Mouse (Mus musculus) midbrain, embryonic 13.5 days (tissue): ENCODE data around the gene Ucp2. TPM values are rescaled to one million over a fixed set of nuclear protein-coding genes. Genes with fewer than 3 reads are reported as not detected.

ENCODE experiments used
- ATAC-seq: fragments of 200-750 bp; cut with Nextera tagmentation; 2 replicates; pipeline ENCODE4 v1.8.0; 2017; ENCODE audit warnings: mild to moderate bottlenecking, moderate TSS enrichment, moderate library complexity
- H3K27ac ChIP-seq: fragments of 300-500 bp; sonication (generic); 2 replicates; pipeline ENCODE4 v1.5.1; 2015; ENCODE audit warnings: inconsistent platforms, mild to moderate bottlenecking, moderate library complexity
- H3K27me3 ChIP-seq: fragments of 300-500 bp; sonication (generic); 2 replicates; pipeline ENCODE4 v1.6.1; 2015; ENCODE audit warnings: mild to moderate bottlenecking, inconsistent platforms
- H3K36me3 ChIP-seq: fragments of 300-500 bp; sonication (generic); 2 replicates; pipeline ENCODE4 v1.6.1; 2015; ENCODE audit warnings: mild to moderate bottlenecking, inconsistent platforms
- H3K4me1 ChIP-seq: fragments of 300-500 bp; sonication (generic); replicated peaks from 2 replicates; pipeline ENCODE4 v1.6.1; 2015; ENCODE audit warnings: inconsistent platforms
- H3K4me2 ChIP-seq: fragments of 300-500 bp; sonication (generic); replicated peaks from 2 replicates; pipeline ENCODE4 v1.6.1; 2015; ENCODE audit warnings: moderate library complexity, mild to moderate bottlenecking, inconsistent platforms
- H3K4me3 ChIP-seq: fragments of 300-500 bp; sonication (generic); replicated peaks from 2 replicates; pipeline ENCODE4 v1.5.1; 2015; ENCODE audit warnings: mild to moderate bottlenecking, inconsistent platforms
- H3K9ac ChIP-seq: fragments of 300-500 bp; sonication (generic); replicated peaks from 2 replicates; pipeline ENCODE4 v1.6.1; 2015; ENCODE audit warnings: mild to moderate bottlenecking, inconsistent platforms
- H3K9me3 ChIP-seq: fragments of 300-500 bp; sonication (generic); 2 replicates; pipeline ENCODE4 v1.6.1; 2016; ENCODE audit warnings: mild to moderate bottlenecking, inconsistent platforms
- WGBS: fragments of 180-500 bp; shearing (Covaris S2); methylation state at CpG from one replicate; pipeline ENCODE4 v1.1.7; 2015; 5-methylcytosine and 5-hydroxymethylcytosine counted together
- polyA plus RNA-seq: library from polyadenylated mRNA; unstranded; fragments of >200 nt; fragmentation: Nextera tagmentation; extraction: Ambion mirVana; gene quantifications from 2 replicates; pipeline ENCODE4 v1.2.1, GENCODE M21; 2015

Gene Ucp2
- polyA plus RNA-seq, 1 experiment from 2014 or later: 52.5 TPM

GRCm38 (mm10) chr7:100497982-100498381, 4.8 kb downstream of the Ucp2 start:
- peaks cover 7% of the 10 kb centered on the region; the same call in 1 of the 2 replicates for H3K36me3 ChIP-seq
- 0 out of 2 replicates have a peak, but pooled peaks cover 1% of the 10 kb centered on the region for H3K27me3 ChIP-seq
- 89% methylated on average over 11 of the region's 13 CpGs for WGBS
- no peak overlapping the region for H3K4me2 ChIP-seq
- H3K27ac ChIP-seq: no peak overlapping the region
- H3K4me1 ChIP-seq: peaks cover 40% of the 10 kb centered on the region
- ATAC-seq: no peak
- H3K9ac ChIP-seq: no peak overlapping the region
- H3K4me3 ChIP-seq: no peak overlapping the region
- no peaks in the 10 kb centered on the region for H3K9me3 ChIP-seq

- Histone ChIP-seq H3K36me3 (peaks cover 7% of the 10 kb centered on the region; the same call in 1 of the 2 replicates), H3K4me2 (no peak overlapping the region), H3K4me1 (peaks cover 25% of the 10 kb centered on the region), H3K27ac (no peak overlapping the region), H3K27me3 (no peaks in the 10 kb centered on the region), H3K9me3 (no peaks in the 10 kb centered on the region), H3K4me3 (no peak overlapping the region), H3K9ac (no peak overlapping the region)
- ATAC-seq: no peak
Measured at GRCm38 (mm10) chr7:100499465-100499864, 6.3 kb downstream of the Ucp2 start.

DNA sequence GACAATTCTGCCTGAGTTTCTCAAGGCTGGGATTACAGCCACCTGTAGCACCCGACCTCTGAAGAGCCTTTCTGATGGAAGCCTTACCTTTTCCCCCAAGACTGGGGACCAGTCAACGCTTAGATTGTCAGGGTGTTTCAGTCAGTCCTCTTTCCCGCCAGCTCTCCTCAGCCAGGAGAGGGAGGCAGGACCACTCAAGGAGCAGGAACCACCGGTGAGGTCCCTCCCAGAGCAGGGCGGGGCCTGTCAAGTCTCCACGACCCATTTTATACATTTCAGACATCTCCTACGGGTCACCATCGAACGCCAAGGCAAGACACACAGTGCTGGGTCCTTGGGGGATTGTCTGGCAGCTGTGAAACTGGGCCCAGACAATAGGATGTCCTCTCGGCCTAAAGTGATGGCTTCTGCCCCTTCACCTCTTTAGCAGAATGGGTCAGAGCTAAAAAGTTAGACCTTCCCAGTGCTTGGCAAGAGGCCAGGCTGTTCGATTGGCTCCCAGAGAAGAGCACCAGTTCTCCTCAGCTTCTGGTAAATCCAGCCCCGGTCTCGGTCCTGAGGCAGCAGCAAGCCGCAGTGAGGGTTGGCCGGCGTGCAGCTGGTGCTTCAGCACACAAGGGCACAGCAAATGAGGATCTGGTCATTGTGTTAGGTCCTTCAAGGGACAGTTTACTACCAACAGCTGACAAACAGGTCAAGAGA, 7.3 kb downstream of the Ucp2 start:
- no peak for ATAC-seq
- Histone ChIP-seq H3K4me1 (peaks cover 17% of the 10 kb centered on the region), H3K4me3 (no peak overlapping the region), H3K9ac (no peak overlapping the region), H3K4me2 (no peak overlapping the region), H3K27me3 (no peaks in the 10 kb centered on the region), H3K27ac (no peak overlapping the region), H3K9me3 (no peaks in the 10 kb centered on the region), H3K36me3 (peaks cover 7% of the 10 kb centered on the region; the same call in 1 of the 2 replicates)
- WGBS: 71% methylated on average over 16 of the region's 16 CpGs

- WGBS: 73% methylated on average over 6 of the region's 6 CpGs
- Histone ChIP-seq H3K9me3 (no peaks in the 10 kb centered on the region), H3K27me3 (no peaks in the 10 kb centered on the region), H3K36me3 (peaks cover 7% of the 10 kb centered on the region; the same call in 1 of the 2 replicates), H3K4me3 (no peak overlapping the region), H3K9ac (no peak overlapping the region), H3K4me2 (no peak overlapping the region), H3K4me1 (peaks cover 9% of the 10 kb centered on the region), H3K27ac (no peak overlapping the region)
- no peak for ATAC-seq
Measured at GRCm38 (mm10) chr7:100501027-100501843, 8.1 kb downstream of the Ucp2 start.

DNA sequence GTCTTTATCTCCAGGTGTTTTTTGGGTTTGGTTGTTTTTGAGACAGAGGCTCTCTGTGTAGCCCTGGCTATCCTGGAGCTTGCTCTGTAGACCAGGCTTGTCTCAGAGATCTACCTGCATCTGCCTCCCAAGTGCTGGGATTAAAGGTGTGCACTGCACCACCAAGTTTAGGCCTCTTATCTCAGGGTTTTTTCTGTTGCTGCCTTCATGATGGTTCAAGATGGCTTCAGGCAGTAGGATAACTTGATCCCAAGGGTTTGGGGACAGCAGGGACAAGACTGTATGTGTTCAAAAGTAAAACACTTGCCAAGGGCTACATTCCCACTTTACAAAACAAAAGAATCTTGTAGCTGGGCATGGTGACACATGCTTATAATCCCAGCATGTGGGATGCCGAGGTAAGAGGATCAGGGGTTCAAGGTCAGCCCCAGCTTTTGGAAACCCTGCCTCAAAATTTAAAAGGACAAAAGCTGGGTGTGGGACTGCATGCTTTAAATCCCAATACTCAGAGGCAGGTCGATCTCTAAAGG, 8.8 kb downstream of the Ucp2 start:
- Histone ChIP-seq H3K4me2 (no peak overlapping the region), H3K27me3 (no peaks in the 10 kb centered on the region), H3K9me3 (no peaks in the 10 kb centered on the region), H3K27ac (no peak overlapping the region), H3K4me3 (no peak overlapping the region), H3K9ac (no peak overlapping the region), H3K36me3 (peaks cover 7% of the 10 kb centered on the region; the same call in 1 of the 2 replicates), H3K4me1 (peaks cover 4% of the 10 kb centered on the region; the same call in 1 of the 2 replicates)
- ATAC-seq: no peak
- WGBS: 78% methylated on average over 2 of the region's 2 CpGs

GRCm38 (mm10) chr7:100502374-100502922, 9.3 kb downstream of the Ucp2 start:
- no peaks in the 10 kb centered on the region for H3K27me3 ChIP-seq
- no peak overlapping the region for H3K9ac ChIP-seq
- WGBS: 83% methylated on average over 7 of the region's 7 CpGs
- H3K9me3 ChIP-seq: no peaks in the 10 kb centered on the region
- peaks cover 7% of the 10 kb centered on the region; the same call in 1 of the 2 replicates for H3K36me3 ChIP-seq
- H3K4me2 ChIP-seq: no peak overlapping the region
- 0 out of 2 replicates have a peak, but pooled peaks cover 4% of the 10 kb centered on the region for H3K4me1 ChIP-seq
- ATAC-seq: no peak
- H3K27ac ChIP-seq: no peak overlapping the region
- H3K4me3 ChIP-seq: no peak overlapping the region

DNA sequence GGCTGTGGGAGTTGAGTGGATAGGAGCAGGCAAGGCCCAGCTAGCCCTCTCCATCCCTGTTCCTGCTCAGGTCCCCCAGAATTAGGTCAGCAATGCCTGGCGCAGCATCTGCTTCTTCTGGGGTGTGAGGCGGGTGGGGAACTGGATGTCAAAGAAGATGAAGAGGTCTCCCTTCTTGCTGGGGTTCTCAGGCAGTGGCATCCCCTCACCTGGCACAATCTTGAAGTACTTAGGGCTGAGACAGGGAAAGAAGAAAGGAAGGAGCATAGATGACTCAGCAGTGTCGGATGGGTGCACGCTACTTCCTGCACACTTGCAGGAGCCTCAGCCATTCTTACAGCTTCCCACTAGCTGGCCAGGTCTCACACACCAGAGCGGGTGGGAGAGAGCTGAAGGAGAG, 9.9 kb downstream of the Ucp2 start:
- H3K9me3 ChIP-seq: no peaks in the 10 kb centered on the region
- H3K9ac ChIP-seq: no peak overlapping the region
- no peak overlapping the region for H3K27ac ChIP-seq
- 88% methylated on average over 5 of the region's 5 CpGs for WGBS
- H3K4me2 ChIP-seq: no peak overlapping the region
- no peak for ATAC-seq
- no peak overlapping the region for H3K4me3 ChIP-seq
- no peaks in the 10 kb centered on the region for H3K27me3 ChIP-seq
- H3K4me1 ChIP-seq: 0 out of 2 replicates have a peak, but pooled peaks cover 4% of the 10 kb centered on the region
- peaks cover 7% of the 10 kb centered on the region; the same call in 1 of the 2 replicates for H3K36me3 ChIP-seq

DNA sequence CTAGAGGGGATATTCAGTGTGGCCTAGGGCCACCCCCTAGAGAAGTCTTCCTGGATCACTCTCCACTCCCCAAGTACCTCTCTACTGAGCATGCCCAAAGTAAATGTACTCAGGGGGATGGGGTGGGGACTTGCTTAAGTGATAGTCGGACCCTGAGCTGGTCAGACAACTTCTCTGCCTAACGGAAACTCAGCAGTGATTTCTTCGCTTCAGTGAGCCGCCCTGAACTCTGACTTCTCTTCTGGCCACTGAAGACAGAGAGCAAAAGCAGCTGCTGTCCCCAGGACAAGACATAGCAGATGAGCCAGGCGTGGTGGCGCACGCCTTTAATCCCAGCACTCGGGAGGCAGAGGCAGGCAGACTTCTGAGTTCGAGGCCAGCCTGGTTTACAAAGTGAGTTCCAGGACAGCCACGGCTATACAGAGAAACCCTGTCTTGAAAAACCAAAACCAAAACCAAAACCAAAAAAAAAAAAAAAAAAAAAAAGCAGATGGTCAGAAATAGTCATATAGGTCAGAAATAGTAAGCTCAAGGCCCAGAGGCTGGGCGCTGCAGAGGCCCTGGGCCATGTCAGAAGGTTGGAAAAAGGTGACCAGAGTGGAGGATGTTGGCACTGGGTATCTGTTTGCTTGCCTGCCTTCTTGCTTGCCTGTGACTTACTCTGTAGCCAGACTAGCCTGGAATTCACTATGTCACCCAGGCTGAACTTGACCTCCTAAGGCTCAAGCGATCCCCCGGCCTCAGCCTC, 11.8 kb downstream of the Ucp2 start:
- no peak overlapping the region for H3K27ac ChIP-seq
- no peak for ATAC-seq
- 0 out of 2 replicates have a peak, but pooled peaks cover 4% of the 10 kb centered on the region for H3K4me1 ChIP-seq
- no peak overlapping the region for H3K4me3 ChIP-seq
- H3K36me3 ChIP-seq: no peaks in the 10 kb centered on the region
- H3K4me2 ChIP-seq: no peak overlapping the region
- no peaks in the 10 kb centered on the region for H3K27me3 ChIP-seq
- 85% methylated on average over 13 of the region's 13 CpGs for WGBS
- H3K9ac ChIP-seq: no peak overlapping the region
- H3K9me3 ChIP-seq: no peaks in the 10 kb centered on the region

DNA sequence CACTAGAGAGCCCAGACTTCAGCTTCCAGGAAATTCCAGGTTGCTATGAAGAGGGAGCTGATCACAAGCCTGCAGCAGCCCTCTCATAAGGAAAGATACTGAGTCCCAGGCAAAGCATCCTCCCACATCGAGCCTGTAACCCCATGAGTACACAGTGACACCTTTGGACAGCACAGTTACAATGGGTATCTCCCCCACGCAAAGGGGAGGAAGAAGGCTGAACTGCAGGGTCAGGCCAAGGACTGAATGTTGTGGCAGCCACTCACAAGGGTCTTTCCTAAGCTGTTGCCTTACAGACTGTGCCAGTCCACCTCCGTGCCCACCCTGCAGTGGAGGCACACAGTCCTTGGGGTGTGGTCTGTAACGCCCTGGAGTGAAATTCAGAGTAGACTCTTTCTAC, 13.4 kb downstream of the Ucp2 start:
- no peak for ATAC-seq
- WGBS: 78% methylated on average over 4 of the region's 4 CpGs

GRCm38 (mm10) chr7:100508670-100509069, 15.5 kb downstream of the Ucp2 start:
- H3K4me3 ChIP-seq: no peak overlapping the region
- H3K4me2 ChIP-seq: no peak overlapping the region
- no peaks in the 10 kb centered on the region for H3K4me1 ChIP-seq
- H3K9ac ChIP-seq: no peak overlapping the region
- no peaks in the 10 kb centered on the region for H3K9me3 ChIP-seq
- 82% methylated on average over 3 of the region's 3 CpGs for WGBS
- no peak overlapping the region for H3K27ac ChIP-seq
- no peaks in the 10 kb centered on the region for H3K27me3 ChIP-seq
- no peak for ATAC-seq
- H3K36me3 ChIP-seq: no peaks in the 10 kb centered on the region

More for the DNA sequence above, 13.4 kb downstream of the Ucp2 start:
- H3K27ac ChIP-seq: no peak overlapping the region
- H3K27me3 ChIP-seq: no peaks in the 10 kb centered on the region
- H3K36me3 ChIP-seq: no peaks in the 10 kb centered on the region
- no peaks in the 10 kb centered on the region for H3K9me3 ChIP-seq
- H3K4me2 ChIP-seq: no peak overlapping the region
- H3K9ac ChIP-seq: no peak overlapping the region
- no peak overlapping the region for H3K4me3 ChIP-seq
- no peaks in the 10 kb centered on the region for H3K4me1 ChIP-seq

DNA sequence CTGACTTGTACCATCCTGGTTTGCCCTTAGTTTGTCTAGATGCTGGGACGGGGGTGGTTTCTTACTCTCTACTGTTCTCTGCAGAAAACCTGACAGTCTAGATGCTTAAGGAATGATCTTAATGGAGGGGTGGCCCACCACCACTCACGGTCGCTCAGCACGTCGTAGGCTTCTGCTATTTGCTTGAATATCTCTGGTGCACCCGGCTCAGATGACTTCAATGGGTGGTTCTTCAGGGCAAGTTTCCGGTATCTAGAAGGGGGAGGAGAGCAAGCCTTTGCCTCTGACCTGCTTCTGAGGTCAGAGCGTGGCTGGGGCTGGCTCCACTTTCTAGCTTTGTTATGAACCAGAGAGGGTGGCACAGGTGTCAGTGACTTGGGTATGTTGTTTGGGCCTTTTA, 18.5 kb downstream of the Ucp2 start:
- Histone ChIP-seq H3K27me3 (no peaks in the 10 kb centered on the region), H3K27ac (no peak overlapping the region), H3K9ac (no peak overlapping the region), H3K36me3 (no peaks in the 10 kb centered on the region), H3K4me3 (no peak overlapping the region), H3K4me2 (no peak overlapping the region), H3K4me1 (no peaks in the 10 kb centered on the region; the same call in 1 of the 2 replicates), H3K9me3 (no peaks in the 10 kb centered on the region)
- ATAC-seq: no peak
- 83% methylated on average over 8 of the region's 8 CpGs for WGBS
